Mouse (Mus musculus) CH12.LX (cell line): ENCODE measurements around the gene Fgfr2. TPM values are rescaled to one million over a fixed set of nuclear protein-coding genes. Genes with fewer than 3 reads are reported as not detected.

Source experiments
- DNase-seq: peaks from one replicate; pipeline ENCODE4 v3.0.0-alpha.2; 2013; ENCODE audit errors: extremely low read depth
- H3K27ac ChIP-seq: 2 replicates; pipeline ENCODE4 v1.5.1; 2012; ENCODE audit warnings: low read depth, mild to moderate bottlenecking, control low read depth, moderate library complexity; ENCODE audit not compliant: insufficient read depth
- H3K27me3 ChIP-seq: replicated peaks from 2 replicates; pipeline ENCODE3; 2012; ENCODE audit warnings: inconsistent platforms
- H3K36me3 ChIP-seq, 2 experiments: replicated peaks in 1 of 2; 2 replicates each; pipeline versions ENCODE3 to v1.6.1; 2012; ENCODE audit warnings: inconsistent platforms in 1 of 2, low read length in 1 of 2, mild to moderate bottlenecking in 1 of 2, mixed read lengths in 1 of 2, moderate library complexity in 1 of 2; ENCODE audit not compliant: control insufficient read depth in 1 of 2, insufficient read depth in 1 of 2
- H3K4me1 ChIP-seq, 2 experiments: 2 replicates each; pipeline ENCODE4 v1.6.1; 2012; ENCODE audit warnings: inconsistent platforms in 1 of 2, moderate library complexity in 1 of 2; ENCODE audit not compliant: insufficient read depth in 2 of 2, control insufficient read depth in 1 of 2
- H3K4me2 ChIP-seq: 2 replicates; pipeline ENCODE4 v1.6.1; 2012; ENCODE audit warnings: low read depth, mild to moderate bottlenecking, control low read depth; ENCODE audit not compliant: poor library complexity, insufficient read depth, severe bottlenecking
- H3K4me3 ChIP-seq, 3 experiments: fragments of 150-350 bp in 1 of 3; sonication (generic) in 1 of 3; replicated peaks in 1 of 3; 2 replicates each; pipeline versions ENCODE3 to v1.5.1; 2011 to 2012; ENCODE audit warnings: low read depth in 2 of 3, low read length in 2 of 3, mild to moderate bottlenecking in 2 of 3, moderate library complexity in 2 of 3, control low read depth in 1 of 3, improper control_type of control experiment in 1 of 3, inconsistent platforms in 1 of 3, mixed read lengths in 1 of 3; ENCODE audit not compliant: poor library complexity in 1 of 3
- H3K79me2 ChIP-seq: replicated peaks from 2 replicates; pipeline ENCODE4 v1.6.1; 2012; ENCODE audit warnings: mild to moderate bottlenecking, moderate library complexity; ENCODE audit not compliant: control insufficient read depth, poor library complexity, insufficient read depth, severe bottlenecking; ENCODE audit errors: extremely low read depth
- H3K9ac ChIP-seq: 2 replicates; pipeline ENCODE4 v1.6.1; 2012; ENCODE audit warnings: low read depth, mild to moderate bottlenecking, control low read depth, moderate library complexity; ENCODE audit not compliant: insufficient read depth
- H3K9me3 ChIP-seq: replicated peaks from 2 replicates; pipeline ENCODE3; 2012; ENCODE audit warnings: low read length, inconsistent platforms, mixed read lengths
- CHD2 ChIP-seq: IDR thresholded peaks from 2 replicates; pipeline ENCODE4 v1.6.1; 2011; ENCODE audit warnings: low read length, improper control_type of control experiment
- CTCF ChIP-seq, 2 experiments: IDR thresholded peaks in 1 of 2; conservative IDR thresholded peaks in 1 of 2; 2 replicates each; pipeline ENCODE4 v1.5.1; 2011 to 2012; ENCODE audit warnings: low read depth in 2 of 2, low read length in 2 of 2, improper control_type of control experiment in 1 of 2, inconsistent platforms in 1 of 2, mild to moderate bottlenecking in 1 of 2, moderate library complexity in 1 of 2
- ELF1 ChIP-seq: IDR thresholded peaks from 2 replicates; pipeline ENCODE4 v1.6.1; 2014; ENCODE audit warnings: low read depth, mild to moderate bottlenecking, inconsistent platforms, low read length, improper control_type of control experiment
- EP300 ChIP-seq: IDR thresholded peaks from 2 replicates; pipeline ENCODE4 v1.6.1; 2011; ENCODE audit warnings: low read length, improper control_type of control experiment
- IRF4 ChIP-seq: IDR thresholded peaks from 2 replicates; pipeline ENCODE4 v1.6.1; 2014; ENCODE audit warnings: low read depth, mild to moderate bottlenecking, inconsistent platforms, low read length, improper control_type of control experiment
- JUN ChIP-seq: IDR thresholded peaks from 2 replicates; pipeline ENCODE4 v1.6.1; 2011; ENCODE audit warnings: low read depth, mild to moderate bottlenecking, low read length, improper control_type of control experiment, moderate library complexity; ENCODE audit not compliant: insufficient read depth
- JUND ChIP-seq: conservative IDR thresholded peaks from 2 replicates; pipeline ENCODE4 v1.6.1; 2011; ENCODE audit warnings: low read depth, low read length, improper control_type of control experiment
- KAT2A ChIP-seq: IDR thresholded peaks from 2 replicates; pipeline ENCODE4 v1.6.1; 2012; ENCODE audit warnings: low read length, improper control_type of control experiment, inconsistent platforms; ENCODE audit not compliant: insufficient replicate concordance
- MAFK ChIP-seq: IDR thresholded peaks from 2 replicates; pipeline ENCODE4 v1.6.1; 2011; ENCODE audit warnings: low read length, improper control_type of control experiment; ENCODE audit not compliant: insufficient replicate concordance
- MAX ChIP-seq: IDR thresholded peaks from 2 replicates; pipeline ENCODE4 v1.6.1; 2011; ENCODE audit warnings: low read length, improper control_type of control experiment
- MAZ ChIP-seq: IDR thresholded peaks from 2 replicates; pipeline ENCODE4 v1.6.1; 2012; ENCODE audit warnings: low read depth, mild to moderate bottlenecking, inconsistent platforms, low read length, improper control_type of control experiment, moderate library complexity
- MEF2A ChIP-seq: IDR thresholded peaks from 2 replicates; pipeline ENCODE4 v1.6.1; 2014; ENCODE audit warnings: low read depth, mild to moderate bottlenecking, inconsistent platforms, low read length, improper control_type of control experiment, borderline replicate concordance
- MYC ChIP-seq: IDR thresholded peaks from 2 replicates; pipeline ENCODE4 v1.6.1; 2011; ENCODE audit warnings: low read depth, mild to moderate bottlenecking, improper control_type of control experiment, low read length
- NELFE ChIP-seq: IDR thresholded peaks from 2 replicates; pipeline ENCODE4 v1.6.1; 2011; ENCODE audit warnings: low read depth, low read length, improper control_type of control experiment
- POLR2A ChIP-seq: IDR thresholded peaks from 2 replicates; pipeline ENCODE4 v1.6.1; 2011; ENCODE audit warnings: low read depth, mild to moderate bottlenecking, improper control_type of control experiment, low read length
- POLR2AphosphoS2 ChIP-seq: IDR thresholded peaks from 2 replicates; pipeline ENCODE4 v1.6.1; 2011; ENCODE audit warnings: low read depth, low read length, improper control_type of control experiment
- SIN3A ChIP-seq: IDR thresholded peaks from 2 replicates; pipeline ENCODE4 v1.6.1; 2012; ENCODE audit warnings: low read length, improper control_type of control experiment, inconsistent platforms
- SMC3 ChIP-seq: IDR thresholded peaks from 2 replicates; pipeline ENCODE4 v1.6.1; 2011; ENCODE audit warnings: low read depth, low read length, improper control_type of control experiment
- TCF12 ChIP-seq: IDR thresholded peaks from 2 replicates; pipeline ENCODE4 v1.6.1; 2014; ENCODE audit warnings: low read depth, mild to moderate bottlenecking, inconsistent platforms, low read length, improper control_type of control experiment
- USF1 ChIP-seq: IDR thresholded peaks from 2 replicates; pipeline ENCODE4 v1.6.1; 2014; ENCODE audit warnings: low read depth, mild to moderate bottlenecking, inconsistent platforms, low read length, improper control_type of control experiment
- USF2 ChIP-seq: conservative IDR thresholded peaks from 2 replicates; pipeline ENCODE4 v1.6.1; 2011; ENCODE audit warnings: low read depth, low read length, improper control_type of control experiment
- ZC3H11A ChIP-seq: IDR thresholded peaks from 2 replicates; pipeline ENCODE4 v1.6.1; 2012; ENCODE audit warnings: low read depth, mild to moderate bottlenecking, inconsistent platforms, low read length, improper control_type of control experiment
- ZKSCAN1 ChIP-seq: IDR thresholded peaks from 2 replicates; pipeline ENCODE4 v1.6.1; 2012; ENCODE audit warnings: low read depth, inconsistent platforms, low read length, improper control_type of control experiment, borderline replicate concordance
- ZMIZ1 ChIP-seq: IDR thresholded peaks from 2 replicates; pipeline ENCODE4 v1.6.1; 2012; ENCODE audit warnings: low read depth, mild to moderate bottlenecking, inconsistent platforms, low read length, improper control_type of control experiment
- ZNF384 ChIP-seq: IDR thresholded peaks from 2 replicates; pipeline ENCODE4 v1.6.1; 2012; ENCODE audit warnings: low read depth, low read length, improper control_type of control experiment, inconsistent platforms
- dilution Hi-C: fragments of 300-500 bp; cut with MboI; formaldehyde crosslinking; loops from 2 replicates; pipeline ENCODE4 v1.14.3; 2020; ENCODE audit warnings: low sequenced_read_pairs; ENCODE audit not compliant: extremely low pct_unique_long_range_greater_than_20kb, extremely low pct_ligation_motif_present
- in situ Hi-C: fragments of 300-500 bp; cut with MboI; formaldehyde crosslinking; loops from 3 replicates; pipeline ENCODE4 v1.14.3; 2019; ENCODE audit warnings: low sequenced_read_pairs, low pct_ligation_motif_present, low pct_unique_long_range_greater_than_20kb, mixed read lengths
- polyA plus RNA-seq: library from polyadenylated mRNA; unstranded; fragments of >175 nt; gene quantifications from 2 replicates; pipeline ENCODE4 v1.2.1, GENCODE M21; 2012; ENCODE audit warnings: low read depth; ENCODE audit not compliant: insufficient read length
- total RNA-seq, 2 experiments: library from RNA; depleted of rRNA; stranded (reverse); fragments of 300-350 nt in 1 of 2; fragments of >200 nt in 1 of 2; gene quantifications; 2 replicates each; pipeline ENCODE4 v1.2.3; 2012 to 2014

Fgfr2 gene
- total and polyA plus RNA-seq, 3 experiments: not detected

- Histone ChIP-seq H3K4me1 (peaks cover 7 to 16% of the 10 kb centered on the region in 2 experiments), H3K36me3 (no peaks in the 10 kb centered on the region), H3K9ac (no peak overlapping the region), H3K9me3 (no peaks in the 10 kb centered on the region), H3K4me3 (no peak overlapping the region), H3K79me2 (no peaks in the 10 kb centered on the region), H3K27me3 (peaks cover 36% of the 10 kb centered on the region), H3K27ac (no peak overlapping the region), H3K4me2 (no peak overlapping the region)
- no peak for TF ChIP-seq NELFE
- peak; percentile 30; the same call in 1 of the 2 replicates for TF ChIP-seq EP300
- TF ChIP-seq JUND: 0 out of 2 replicates have a peak, but pooled peaks have one; percentile 10
- TF ChIP-seq ELF1: no peak
- peak; percentile 56; the same call in 1 of the 2 replicates for TF ChIP-seq IRF4
- peak; percentile 64 for TF ChIP-seq JUN
- TF ChIP-seq MAFK: no peak
- TF ChIP-seq TCF12: no peak
- no peak for TF ChIP-seq SMC3
- no peak for TF ChIP-seq CHD2
- TF ChIP-seq ZKSCAN1: no peak
- TF ChIP-seq ZMIZ1: no peak
- in situ Hi-C loops (no loop called here), dilution Hi-C loops (no loop called here)
- peak; percentile 37 for DNase-seq
These were observed 70.3 kb downstream of the Fgfr2 start for GRCm38 (mm10) chr7:133052819-133053218.

GRCm38 (mm10) chr7:133050681-133051080 is 72.5 kb downstream of the Fgfr2 start:
- in situ Hi-C loops: no loop called here
- dilution Hi-C loops: no loop called here
- Histone ChIP-seq H3K9me3 (no peaks in the 10 kb centered on the region), H3K4me1 (peaks cover 7 to 20% of the 10 kb centered on the region in 2 experiments), H3K79me2 (no peaks in the 10 kb centered on the region), H3K27me3 (peaks cover 32% of the 10 kb centered on the region), H3K4me2 (no peak overlapping the region), H3K36me3 (no peaks in the 10 kb centered on the region), H3K9ac (no peak overlapping the region), H3K4me3 (no peak overlapping the region), H3K27ac (no peak overlapping the region)
- DNase-seq: no peak
- TF ChIP-seq KAT2A (no peak), JUN (no peak), MAZ (no peak), USF2 (no peak), ZNF384 (no peak), POLR2AphosphoS2 (no peak), POLR2A (no peak), MEF2A (no peak), MAX (no peak), TCF12 (no peak), SIN3A (no peak), SMC3 (no peak), ZC3H11A (no peak), ELF1 (no peak), JUND (no peak), CTCF (conservative IDR thresholded peaks at IDR 0.05 in 1 of 2, IDR thresholded peaks at IDR 0.05 in 1 of 2; ENCODE audit: low read depth in 2 of 2, low read length in 2 of 2) (no peak), USF1 (no peak), MYC (no peak)
